Mouse (Mus musculus) small intestine, adult 2 months (tissue): ENCODE measurements around the gene Tex14.
A peak's percentile ranks its signal among the peaks of the same experiment; 100 is the strongest.

Source experiments
- CTCF ChIP-seq: fragments of 200-500 bp; IDR thresholded peaks from 2 replicates; pipeline ENCODE4 v1.5.1; 2012; ENCODE audit warnings: low read depth, mild to moderate bottlenecking, control low read depth, inconsistent platforms, low read length, moderate library complexity, mixed read lengths; ENCODE audit not compliant: insufficient replicate concordance, insufficient read length; ENCODE audit errors: extremely low read depth
- POLR2A ChIP-seq: fragments of 200-500 bp; IDR thresholded peaks from 2 replicates; pipeline ENCODE4 v1.6.1; 2012; ENCODE audit warnings: low read depth, mild to moderate bottlenecking, control low read depth, inconsistent platforms, low read length, moderate library complexity

DNA sequence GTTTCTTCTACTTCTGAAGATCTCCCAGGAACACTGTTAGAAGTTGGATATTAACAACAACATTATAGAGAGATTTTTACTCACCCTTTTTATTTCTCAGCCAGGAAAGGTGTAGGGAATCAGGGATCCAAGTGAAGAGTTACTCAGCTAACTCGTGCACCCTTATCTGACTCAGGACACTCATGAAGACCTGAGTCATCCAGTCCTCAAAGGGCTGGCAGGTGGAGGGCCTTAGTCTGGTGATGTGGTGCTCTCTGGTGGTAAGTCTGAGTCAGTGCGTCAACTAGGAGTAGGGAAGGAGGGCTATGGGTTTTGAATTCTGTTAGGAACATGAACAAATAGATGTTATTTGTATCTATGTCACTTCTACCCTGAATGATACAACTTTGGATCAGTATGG lies 114.4 kb downstream of the Tex14 start:
- peak; percentile 64; the same call in 1 of the 2 replicates for TF ChIP-seq CTCF
- no peak for TF ChIP-seq POLR2A
